Mouse (Mus musculus) liver, embryonic 14.5 days (tissue): Measurements from ENCODE around the gene Tmem181a.
"Not testable (repeated sequence)": the region's sequence is repeated elsewhere in the genome, so short reads cannot be mapped to it uniquely, and the experiment has no call there.

Experiments
- CTCF ChIP-seq: IDR thresholded peaks from 2 replicates; pipeline ENCODE4 v1.5.1; 2016; ENCODE audit warnings: antibody characterized with exemption, low read depth, control low read depth
- EP300 ChIP-seq: IDR thresholded peaks from 2 replicates; pipeline ENCODE4 v1.6.1; 2016; ENCODE audit warnings: antibody characterized with exemption, low read depth

- TF ChIP-seq EP300, CTCF: not testable (repeated sequence)
These were observed 48.2 kb downstream of the Tmem181a start for GRCm38 (mm10) chr17:6304891-6305290.
